Comparison of ENCODE assay signal across 11 mouse cellular contexts in the genomic region with DNA sequence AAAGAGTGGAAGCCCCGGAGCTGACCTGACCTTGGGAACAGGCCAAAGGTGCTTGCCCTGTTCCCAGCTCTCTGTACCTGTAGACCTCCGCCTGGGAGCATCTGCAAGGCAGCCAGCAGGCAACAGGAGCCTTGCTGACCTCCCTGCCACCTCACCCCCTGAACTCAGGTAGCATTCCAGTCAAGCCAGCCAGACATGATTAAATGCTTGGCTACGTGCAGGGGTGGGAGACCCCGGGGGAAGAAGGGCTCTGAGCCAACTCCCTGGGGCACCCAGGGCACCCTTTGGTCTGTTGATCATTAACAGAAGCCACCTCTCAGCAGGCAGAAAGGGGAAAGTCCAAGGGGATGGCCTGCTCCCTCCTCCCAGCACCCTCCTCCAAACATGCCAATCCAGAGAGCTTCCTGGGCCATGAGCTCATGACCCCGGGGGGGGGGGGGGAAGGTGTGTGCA. TPM values are rescaled to one million over a fixed set of nuclear protein-coding genes. Genes with fewer than 3 reads are reported as not detected.
A peak's percentile ranks its signal among the peaks of the same experiment; 100 is the strongest.
DNase-seq lines count a peak whose midpoint lies in the region; ATAC-seq lines count a peak whose summit lies in the region.
"Had no signal": no experiment of that assay in that cellular context is flagged by ENCODE, and none has a peak within 500 bp of the region (broad histone marks: within the 10 kb centered on the region; RNA-seq: fewer than 3 reads in every experiment).

No protein-coding gene starts in this region.

- no peak overlapping the region for H3K9ac ChIP-seq in forebrain, embryonic 14.5 days (ENCODE audit: low read length)

- H3K9me3 ChIP-seq in forebrain, embryonic 10.5 days = no peaks in the 10 kb centered on the region; the same call in 1 of the 2 replicates
- no peaks in the 10 kb centered on the region for H3K9me3 ChIP-seq in forebrain, embryonic 14.5 days (replicated peaks; ENCODE audit: control insufficient read depth, low read length)

- 62% methylated on average over 5 of the region's 5 CpGs for WGBS in forebrain, embryonic 10.5 days
- 68% methylated on average over 5 of the region's 5 CpGs for WGBS in forebrain, embryonic 14.5 days

- no peak for ATAC-seq in forebrain, embryonic 14.5 days

- no peak overlapping the region for H3K4me3 ChIP-seq in forebrain, embryonic 10.5 days
- no peak overlapping the region for H3K4me3 ChIP-seq in forebrain, embryonic 14.5 days (ENCODE audit: low read depth, low read length)

- peaks cover 35% of the 10 kb centered on the region for H3K36me3 ChIP-seq in forebrain, embryonic 10.5 days (replicated peaks)
- no peaks in the 10 kb centered on the region for H3K36me3 ChIP-seq in forebrain, embryonic 14.5 days (ENCODE audit: control insufficient read depth, insufficient read depth, low read length)

- H3K4me1 ChIP-seq in forebrain, embryonic 10.5 days = peaks cover 14% of the 10 kb centered on the region
- H3K4me1 ChIP-seq in forebrain, embryonic 14.5 days (ENCODE audit: control insufficient read depth, insufficient read depth, low read length) = no peaks in the 10 kb centered on the region

- no peak overlapping the region for H3K4me2 ChIP-seq in forebrain, embryonic 14.5 days (ENCODE audit: low read length)

- no peaks in the 10 kb centered on the region for H3K27me3 ChIP-seq in forebrain, embryonic 10.5 days (ENCODE audit: poor library complexity, severe bottlenecking)
- no peaks in the 10 kb centered on the region for H3K27me3 ChIP-seq in forebrain, embryonic 14.5 days (replicated peaks; ENCODE audit: control insufficient read depth, insufficient read depth, low read length)

- no peak for DNase-seq in forebrain, embryonic 10.5 days (ENCODE audit: extremely low spot score, low spot score)
- DNase-seq in forebrain, embryonic 14.5 days (ENCODE audit: low spot score) = no peak
- peak; percentile 98 for DNase-seq in kidney, adult 11 months
- DNase-seq in liver = peak; percentile 61
- peak; percentile 76 to 89 for DNase-seq in lung, postnatal 4 days
- DNase-seq in layer of hippocampus, adult 9-11 months = no peak
- no peak for DNase-seq in layer of hippocampus, postnatal 25 days (ENCODE audit: extremely low spot score in 1 of 2, low spot score in 1 of 2)
- DNase-seq in ovary, postnatal 36 days (ENCODE audit: low spot score) = no peak
- DNase-seq: cerebellum, postnatal 36 days; gastrocnemius, postnatal 25 days; right cerebral cortex, postnatal 14 days had no signal

- H3K27ac ChIP-seq in forebrain, embryonic 10.5 days = peak overlapping the region; percentile 59
- no peak overlapping the region for H3K27ac ChIP-seq in forebrain, embryonic 14.5 days (ENCODE audit: low read depth, low read length)

RNA-seq across cellular contexts. Expression of a gene that starts 9.3 kb away (rescaled TPM):
- polyA plus RNA-seq in forebrain, embryonic 10.5 days (2016; fragmentation: Nextera tagmentation; extraction: Ambion mirVana) = 121 and 129 TPM in 2 replicates
- polyA plus RNA-seq in forebrain, embryonic 14.5 days (2014; fragmentation: Nextera tagmentation; extraction: Ambion mirVana) = 39.7 and 45.5 TPM in 2 replicates
- 10 to 100 TPM; 37.2 to 40.8 TPM for total RNA-seq in layer of hippocampus, postnatal 25 days (2021)

Comparison
In these comparisons a context has a peak if more than half of its experiments do, and no peak if none do; other contexts are left out.
1. DNase-seq: peak in kidney, adult 11 months (single experiment), liver (single experiment) and lung, postnatal 4 days (2 of 2); none in forebrain, embryonic 10.5 days (single experiment), forebrain, embryonic 14.5 days (single experiment), layer of hippocampus, adult 9-11 months (single experiment), layer of hippocampus, postnatal 25 days (0 of 2) and ovary, postnatal 36 days (single experiment).